In genomic region chr7:132075825-132076224, GRCm38 (mm10) we compare ENCODE assay signal across 25 mouse cellular contexts.
"Had no signal": no experiment of that assay in that cellular context is flagged by ENCODE, and none has a peak within 500 bp of the region (broad histone marks: within the 10 kb centered on the region; RNA-seq: fewer than 3 reads in every experiment).

No protein-coding gene starts in this region.

- H3K4me3 ChIP-seq: gastrocnemius, adult 2 months; heart, adult 2 months; heart, embryonic 12.5 days; hindbrain, embryonic 10.5 days; hindbrain, embryonic 12.5 days; kidney, embryonic 15.5 days; left cerebral cortex, adult 2 months; limb, embryonic 10.5 days; limb, embryonic 12.5 days; liver, embryonic 12.5 days had no signal

- H3K27ac ChIP-seq: gastrocnemius, adult 2 months; heart, adult 2 months; hindbrain, embryonic 10.5 days; hindbrain, embryonic 12.5 days; hindbrain, embryonic 14.5 days; kidney, embryonic 15.5 days; kidney, postnatal 0 days; left cerebral cortex, adult 2 months; limb, embryonic 10.5 days; limb, embryonic 12.5 days; liver, embryonic 12.5 days; liver, embryonic 14.5 days had no signal

- H3K9ac ChIP-seq: heart, embryonic 12.5 days; hindbrain, embryonic 12.5 days; hindbrain, embryonic 14.5 days; kidney, embryonic 15.5 days; limb, embryonic 12.5 days; liver, embryonic 12.5 days; liver, embryonic 14.5 days had no signal

- H3K27me3 ChIP-seq: heart, embryonic 12.5 days; hindbrain, embryonic 12.5 days; kidney, embryonic 15.5 days; limb, embryonic 12.5 days; liver, embryonic 12.5 days had no signal

- H3K36me3 ChIP-seq: heart, embryonic 12.5 days; hindbrain, embryonic 10.5 days; hindbrain, embryonic 12.5 days; kidney, embryonic 15.5 days; limb, embryonic 10.5 days; limb, embryonic 12.5 days; liver, embryonic 12.5 days had no signal

- ATAC-seq: hindbrain, embryonic 16.5 days; inflammation-experienced regulatory T-cells, adult 6 months; liver, embryonic 12.5 days had no signal

- H3K4me1 ChIP-seq: heart, embryonic 12.5 days; hindbrain, embryonic 12.5 days; kidney, embryonic 15.5 days; liver, embryonic 12.5 days had no signal

- H3K4me2 ChIP-seq: heart, embryonic 12.5 days; hindbrain, embryonic 12.5 days; hindbrain, embryonic 14.5 days; kidney, embryonic 15.5 days; limb, embryonic 12.5 days; liver, embryonic 12.5 days had no signal

- DNase-seq: gastrocnemius, adult 2 months; gastrocnemius, postnatal 10 days; gastrocnemius, postnatal 25 days; heart, adult 2 months; heart, postnatal 10 days; heart, postnatal 4 days; kidney, adult 11 months; kidney, adult 2 months; kidney, adult 9 months; kidney, postnatal 14 days; kidney, postnatal 36 days; liver had no signal

- H3K9me3 ChIP-seq: heart, embryonic 12.5 days; hindbrain, embryonic 10.5 days; hindbrain, embryonic 12.5 days; kidney, embryonic 15.5 days; limb, embryonic 10.5 days; limb, embryonic 12.5 days; liver, embryonic 12.5 days had no signal
